Mouse (Mus musculus) ovary, postnatal 14 days (tissue): ENCODE results near the gene Atg10.
"Not testable (repeated sequence)": the region's sequence is repeated elsewhere in the genome, so short reads cannot be mapped to it uniquely, and the experiment has no call there.

Experiments
- DNase-seq: peaks from one replicate; pipeline ENCODE4 v3.0.0; 2022; ENCODE audit warnings: low spot score

Atg10 gene

DNA sequence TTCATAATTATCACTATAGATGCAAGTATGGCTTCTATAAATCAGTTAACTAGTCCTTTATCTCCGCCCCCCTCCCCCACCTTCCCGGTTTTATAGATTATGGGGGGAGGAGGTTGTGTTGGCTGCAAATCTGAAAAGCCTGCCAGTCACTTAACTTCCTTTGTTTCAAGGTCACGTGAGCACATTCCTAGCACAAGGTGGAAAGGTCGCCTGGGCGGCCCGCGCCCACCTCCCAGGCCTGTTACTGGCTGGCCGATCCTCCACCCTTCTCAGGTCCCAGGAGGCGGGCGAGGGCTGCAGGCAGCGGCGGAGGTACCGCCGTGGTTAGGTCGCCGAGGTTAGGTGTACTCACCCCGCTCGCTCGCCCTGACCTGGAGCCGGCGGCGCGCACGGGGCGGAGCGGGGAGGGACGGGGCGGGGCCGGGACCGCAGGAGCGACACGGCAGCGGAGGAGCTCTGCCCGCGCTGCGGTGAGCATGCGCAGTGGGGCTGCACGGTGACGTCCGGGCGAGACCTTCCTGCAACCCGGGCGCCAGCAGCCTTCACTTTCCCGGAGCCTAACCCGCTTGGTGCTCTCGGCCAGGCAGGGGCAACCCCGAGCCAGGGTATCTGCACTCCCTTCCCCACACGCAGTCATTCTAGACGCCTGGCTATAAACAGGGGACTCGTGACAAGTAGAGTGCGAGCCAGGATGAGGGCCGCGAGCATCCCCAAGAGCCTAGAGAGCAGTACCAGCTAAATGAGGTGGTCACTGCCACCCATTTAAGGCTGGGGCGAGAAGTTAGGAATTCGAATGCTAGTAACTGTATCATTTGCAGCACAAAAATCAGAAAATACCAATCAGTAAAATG lies at the start of gene Atg10:
Atg10 (minus strand) TSS at position 382 of the 851 bp plus-strand sequence.
- DNase-seq = peak; percentile 84

DNA sequence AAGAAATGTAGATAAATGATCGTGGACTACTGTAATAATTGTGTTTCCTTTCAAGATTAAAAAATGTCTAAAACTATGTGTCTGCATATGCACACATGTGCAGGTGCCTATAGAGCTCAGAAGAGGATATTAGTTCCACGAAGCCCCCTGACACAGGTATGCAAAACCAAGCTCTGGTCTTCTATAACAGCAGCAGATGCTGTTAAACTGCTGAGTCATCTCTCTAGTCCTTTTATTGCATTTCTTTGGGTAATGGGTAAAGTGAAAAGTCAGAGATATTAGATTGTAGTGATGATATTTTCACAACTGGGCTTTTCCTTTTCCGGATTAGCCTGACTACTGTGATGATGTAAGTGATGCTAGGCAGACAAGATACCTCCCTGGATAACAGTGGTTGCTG lies 28.6 kb upstream of the Atg10 start:
- DNase-seq = no peak

DNA sequence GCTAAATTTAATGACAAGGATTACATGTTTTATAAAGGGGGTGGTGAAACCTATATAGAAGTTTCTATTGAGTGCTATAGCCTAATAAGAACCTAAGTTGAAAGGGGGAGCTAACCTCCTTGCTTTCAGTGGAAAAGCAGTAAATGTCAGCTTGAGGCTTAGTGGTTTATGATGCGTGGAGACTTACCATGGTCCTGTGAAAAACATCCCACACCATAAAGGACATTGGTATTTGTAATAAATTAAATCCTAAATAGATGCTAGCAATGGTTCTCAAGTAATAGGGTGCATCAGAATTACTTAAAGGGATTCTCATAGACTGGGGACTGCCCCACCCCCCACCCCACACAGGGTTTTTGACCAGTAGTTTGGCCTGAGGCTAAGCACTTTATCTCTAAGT lies 27.9 kb upstream of the Atg10 start:
- no peak for DNase-seq

DNA sequence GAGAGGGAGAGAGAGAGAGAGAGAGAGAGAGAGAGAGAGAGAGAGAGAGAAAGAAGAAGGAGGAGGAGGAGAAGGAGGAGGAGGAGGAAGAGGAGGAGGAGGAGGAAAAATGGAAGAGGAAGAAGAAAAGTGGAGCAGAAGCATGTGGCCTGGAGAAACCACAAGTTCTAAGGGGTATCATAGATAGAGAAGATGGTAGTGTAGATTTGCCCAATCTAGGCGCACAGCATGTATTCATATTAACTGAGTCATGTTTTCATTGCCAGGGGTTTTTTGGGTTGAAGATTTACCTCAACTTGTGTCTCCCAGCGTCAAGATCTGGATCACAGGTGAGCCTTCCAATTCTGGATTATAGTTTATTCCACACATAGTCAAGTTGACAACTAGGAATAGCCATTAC lies 26.3 kb upstream of the Atg10 start:
- DNase-seq = not testable (repeated sequence)

DNA sequence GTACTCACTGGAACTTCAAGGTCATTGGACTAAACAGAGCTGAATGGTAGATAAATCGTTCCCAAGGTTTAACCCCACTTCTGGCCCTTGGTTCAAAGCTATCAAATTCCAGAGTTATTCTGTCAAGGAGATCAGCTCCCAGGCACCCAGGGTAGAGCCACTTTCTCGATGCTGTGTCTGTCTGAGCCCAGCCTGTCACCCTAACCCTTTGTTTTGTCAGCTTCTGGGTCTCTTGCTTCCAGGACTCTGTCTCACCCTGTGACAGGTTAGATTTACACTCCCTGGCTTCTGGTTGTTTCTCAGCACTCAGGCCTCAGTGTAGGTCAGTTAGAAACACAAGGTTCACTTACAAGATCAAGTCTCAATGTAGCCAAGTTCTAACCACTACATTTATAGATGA lies 22.7 kb upstream of the Atg10 start:
- DNase-seq = no peak

DNA sequence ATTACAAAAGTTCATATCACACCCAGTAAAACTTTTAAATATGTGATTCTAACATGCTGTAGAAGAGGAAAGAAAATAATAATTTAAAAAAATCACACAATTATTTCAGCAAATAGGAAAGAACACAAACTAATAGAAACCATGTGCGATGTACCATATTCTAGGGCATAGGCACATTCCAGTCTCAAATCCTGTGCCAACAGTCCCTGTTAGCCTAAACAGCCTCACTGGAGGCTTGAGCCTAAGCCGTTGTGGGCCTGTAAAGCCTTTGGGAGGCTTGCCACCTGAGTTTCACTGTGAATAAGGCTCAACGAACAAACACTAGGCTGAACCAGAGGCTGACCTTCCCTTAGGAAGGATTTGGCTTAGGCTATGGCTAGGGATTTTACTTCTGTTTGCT lies 14.2 kb upstream of the Atg10 start:
- no peak for DNase-seq

DNA sequence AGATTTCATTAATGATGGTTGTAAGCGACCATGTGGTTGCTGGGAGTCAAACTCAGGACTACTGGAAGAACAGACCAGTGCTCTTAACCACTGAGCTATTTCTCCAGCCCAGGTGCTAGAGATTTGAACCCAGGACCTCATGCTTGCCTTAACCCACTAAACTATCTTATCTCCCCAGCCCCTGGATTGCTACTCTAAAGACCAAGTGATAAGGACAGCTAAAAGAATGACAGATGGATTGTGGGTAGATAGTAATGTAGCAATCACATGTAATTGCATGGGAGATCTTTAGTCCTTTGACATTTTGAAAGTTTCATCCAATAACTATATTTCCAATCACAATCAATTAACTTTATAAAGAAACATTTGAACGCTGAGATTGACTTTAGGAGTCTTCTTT lies 13.1 kb upstream of the Atg10 start:
- no peak for DNase-seq

DNA sequence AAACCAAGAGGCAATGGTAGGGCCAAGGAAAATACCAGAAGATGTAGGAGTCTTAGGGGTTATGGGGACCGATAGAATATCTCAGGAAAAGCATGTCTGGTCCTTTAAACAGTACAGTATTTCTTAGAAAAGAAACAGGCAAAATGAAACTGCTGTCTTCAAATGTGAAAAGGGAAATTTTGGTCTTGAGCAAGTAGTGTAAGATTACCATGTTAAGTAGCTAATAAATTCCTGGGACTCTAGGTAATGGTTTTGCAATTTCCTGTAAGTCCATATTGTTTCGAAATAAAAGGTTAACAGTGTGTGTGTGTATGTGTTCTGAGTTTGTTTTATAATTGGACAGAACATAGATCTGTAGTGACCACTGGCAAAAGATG lies 658 bp upstream of the Atg10 start:
- DNase-seq = no peak

DNA sequence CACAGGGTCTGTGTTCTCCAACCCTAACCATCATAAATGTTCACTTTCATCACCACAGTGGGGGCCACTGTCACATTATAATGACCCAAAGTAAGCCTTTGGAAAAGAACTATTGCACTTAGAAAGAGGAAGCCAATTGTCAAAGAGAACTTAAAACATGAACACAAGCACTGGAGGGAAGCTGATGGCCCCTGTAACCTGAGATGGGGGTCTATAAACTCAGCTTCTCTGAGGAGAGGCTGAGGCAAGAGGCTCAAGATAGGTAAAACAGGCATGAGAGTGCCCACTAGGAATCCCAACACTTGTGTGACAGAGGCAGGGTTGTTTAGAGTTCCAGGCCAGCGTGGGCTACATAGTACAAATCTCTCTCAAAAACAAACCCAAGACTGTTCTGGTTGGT lies 705 bp downstream of the Atg10 start:
- no peak for DNase-seq

DNA sequence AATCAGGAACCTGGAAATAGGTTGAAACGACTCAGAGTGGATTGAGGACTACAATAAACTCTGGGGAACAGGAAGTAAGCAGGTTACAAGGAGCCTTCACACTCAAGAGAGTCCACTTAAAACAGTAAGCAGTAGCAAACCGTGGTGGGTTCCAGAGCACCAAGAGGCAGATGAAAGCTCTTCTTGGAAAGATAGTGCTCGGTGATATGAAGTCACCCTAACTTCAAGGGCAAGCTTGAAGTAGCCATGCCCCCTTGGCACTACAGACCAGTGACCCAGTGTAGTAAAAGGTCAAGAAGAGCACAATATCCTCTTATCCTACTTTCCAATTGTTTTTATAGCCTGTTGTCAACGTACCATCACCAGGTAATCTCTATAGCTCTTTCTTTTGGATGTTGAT lies 2.1 kb downstream of the Atg10 start:
- DNase-seq = no peak

DNA sequence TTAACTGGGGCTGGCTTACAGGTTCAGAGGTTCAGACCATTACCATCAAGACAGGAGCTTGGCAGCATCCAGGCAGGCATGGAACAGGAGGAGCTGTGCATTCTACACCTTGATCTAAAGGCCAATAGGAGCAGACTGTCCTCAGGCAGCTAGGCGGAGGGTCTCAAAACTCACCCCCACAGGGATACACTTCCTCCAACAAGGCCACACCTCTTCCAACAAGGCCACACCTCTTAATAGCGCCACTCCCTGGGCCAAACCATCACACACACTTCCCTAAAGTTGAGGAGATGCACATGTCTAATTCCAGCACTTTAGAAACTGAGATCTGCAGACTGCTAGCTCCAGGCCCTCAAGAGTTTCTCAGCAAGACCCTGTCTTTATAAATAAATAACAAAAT lies 6.1 kb downstream of the Atg10 start:
- no peak for DNase-seq

DNA sequence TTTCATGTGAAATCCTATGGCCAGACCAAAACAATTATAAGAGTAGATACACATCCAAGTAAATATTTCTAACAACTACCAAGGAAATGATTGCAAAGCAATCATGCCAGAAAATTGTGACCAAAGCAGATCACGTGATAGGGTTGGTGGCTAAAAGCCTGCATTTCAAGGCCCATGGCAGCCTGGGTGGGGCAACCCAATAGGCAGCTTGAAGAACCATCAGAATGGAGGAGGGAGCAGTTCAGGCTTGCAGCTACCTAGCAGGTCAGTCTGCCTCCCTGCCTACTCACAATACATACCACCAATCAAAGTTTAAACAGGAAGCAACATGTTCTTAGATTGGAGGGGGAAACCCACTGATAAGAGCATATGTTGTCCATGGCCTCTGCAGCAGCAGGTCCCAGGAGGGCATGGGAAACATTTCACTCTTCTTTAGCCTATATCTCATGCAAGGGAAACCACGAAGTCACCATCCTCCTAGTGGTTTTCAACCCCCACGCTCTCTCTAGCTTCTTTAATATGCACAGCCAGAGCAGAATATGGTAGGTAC lies 7.0 kb downstream of the Atg10 start:
- DNase-seq = no peak

DNA sequence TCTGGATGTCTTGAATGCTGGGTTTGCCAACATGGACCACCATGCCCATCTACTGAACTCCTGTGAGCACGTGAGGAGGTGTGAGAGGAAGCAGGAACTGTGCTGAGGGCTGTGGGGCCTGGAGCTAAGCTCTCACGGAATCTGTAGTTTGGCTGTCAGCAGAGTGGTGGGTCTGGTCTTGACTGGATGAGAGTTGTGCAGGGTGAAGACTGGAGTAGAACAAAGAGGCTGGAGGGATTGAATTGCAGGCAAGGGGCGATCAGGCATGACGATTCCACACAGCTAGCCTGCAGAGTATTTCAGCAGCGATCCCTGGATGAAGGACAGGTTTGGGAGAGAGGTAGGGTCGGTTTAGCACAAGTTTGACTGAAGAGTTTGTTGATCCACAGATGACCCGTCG lies 10.8 kb downstream of the Atg10 start:
- DNase-seq = no peak

DNA sequence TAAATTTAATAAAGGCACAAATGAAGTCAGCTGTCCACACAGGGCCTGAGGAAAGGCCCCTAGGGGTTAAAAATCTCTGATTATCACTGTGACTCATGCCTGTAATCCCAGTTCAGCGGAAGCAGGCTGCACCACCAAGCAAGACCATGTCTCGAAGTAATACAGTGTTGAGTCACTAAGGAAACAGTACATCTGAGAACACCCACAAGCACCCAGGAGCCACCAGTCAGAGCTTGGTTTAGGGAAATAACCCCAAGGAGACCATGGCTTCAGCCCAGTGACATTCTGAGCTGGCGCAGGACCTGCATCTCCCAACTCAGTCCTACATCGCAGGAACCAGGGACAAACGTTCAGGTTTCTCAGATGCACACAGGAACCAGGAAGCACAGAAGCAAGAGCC lies 17.5 kb downstream of the Atg10 start:
- no peak for DNase-seq

DNA sequence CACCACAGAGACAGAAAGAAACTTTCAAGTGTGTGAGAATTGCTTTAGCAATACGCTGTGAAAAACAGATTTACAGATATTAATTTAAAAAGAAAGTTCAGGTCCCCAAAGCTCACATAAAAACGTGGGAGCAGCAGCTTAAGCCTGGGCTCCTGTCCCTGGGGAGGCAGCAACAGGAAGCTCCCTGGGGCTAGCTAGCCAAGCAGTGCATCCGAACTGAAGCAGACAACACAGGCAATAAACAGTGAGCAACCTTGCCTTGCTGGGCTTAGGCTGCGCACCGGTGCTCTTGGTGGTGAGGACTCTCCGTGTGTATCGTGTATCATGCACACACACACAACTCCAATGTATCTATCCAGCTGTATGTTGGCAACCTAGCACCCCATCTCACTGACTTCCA lies 21.2 kb downstream of the Atg10 start:
- DNase-seq = no peak

DNA sequence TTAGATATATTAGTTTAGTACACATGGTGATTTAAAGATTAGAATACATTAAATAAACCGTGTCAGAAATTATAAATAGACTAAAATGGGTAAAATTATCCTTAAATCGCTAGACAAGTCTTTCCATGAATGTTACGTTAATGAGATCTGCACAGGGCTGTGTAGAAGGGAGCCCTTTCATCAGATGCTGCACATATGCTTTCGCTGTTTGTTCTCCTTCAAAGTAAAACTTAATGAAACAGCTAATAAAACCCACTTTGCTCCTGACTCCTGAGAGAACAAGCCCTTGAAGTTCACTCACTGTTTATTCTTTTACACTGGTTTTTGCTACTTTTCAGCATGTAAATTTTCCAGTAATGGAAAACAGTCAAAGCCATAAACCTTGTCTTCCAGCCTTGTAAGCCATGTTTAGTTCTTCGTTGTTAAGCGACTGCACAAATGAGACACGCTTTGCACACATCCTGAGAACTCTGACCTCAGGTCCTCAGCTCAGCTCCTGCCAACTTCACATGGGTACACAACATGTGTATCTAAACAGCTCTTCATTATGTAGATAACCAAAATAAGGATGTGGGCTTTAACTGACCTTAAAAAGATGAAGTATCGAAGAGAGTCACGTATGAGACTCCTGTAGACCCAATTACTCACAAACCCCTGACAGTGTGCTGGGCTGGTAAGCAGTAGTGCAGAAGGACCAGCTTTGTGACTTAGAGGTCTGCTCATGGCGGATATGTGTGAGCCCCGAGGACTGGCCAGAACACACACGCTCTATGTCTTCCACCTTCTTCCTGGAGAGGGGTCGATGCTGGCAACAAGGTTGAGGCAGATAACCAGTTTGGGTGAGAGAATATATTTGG lies 36.2 kb downstream of the Atg10 start:
- DNase-seq = no peak

DNA sequence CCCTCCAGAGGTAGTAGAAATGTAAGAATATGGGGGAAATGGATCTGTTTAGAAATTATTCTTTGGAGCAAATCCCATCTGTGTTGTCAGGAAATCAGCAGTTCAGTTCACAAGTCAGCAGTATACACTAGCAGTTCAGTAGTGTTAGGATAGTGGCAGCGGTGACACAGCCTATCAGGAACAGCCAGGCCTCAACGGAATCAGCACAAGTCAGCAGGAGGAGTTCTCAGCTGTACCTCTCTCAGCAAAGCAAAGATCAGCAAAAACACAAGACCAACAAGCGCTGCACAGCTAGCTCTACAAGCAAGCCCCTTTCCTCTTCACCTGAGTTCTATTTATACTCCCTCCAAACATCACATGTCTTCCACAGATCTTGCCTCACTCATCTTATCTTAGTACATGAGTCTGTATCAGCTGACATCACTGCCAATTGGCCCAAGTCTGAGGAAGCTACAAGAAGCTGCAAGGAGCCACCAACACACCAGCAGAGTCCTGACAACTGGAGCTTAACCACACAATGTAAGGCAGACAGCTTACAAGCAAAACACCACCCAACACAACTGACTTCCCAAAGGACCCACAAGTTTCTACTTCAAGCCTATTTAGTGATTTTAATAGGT lies 38.4 kb downstream of the Atg10 start:
- DNase-seq = no peak

DNA sequence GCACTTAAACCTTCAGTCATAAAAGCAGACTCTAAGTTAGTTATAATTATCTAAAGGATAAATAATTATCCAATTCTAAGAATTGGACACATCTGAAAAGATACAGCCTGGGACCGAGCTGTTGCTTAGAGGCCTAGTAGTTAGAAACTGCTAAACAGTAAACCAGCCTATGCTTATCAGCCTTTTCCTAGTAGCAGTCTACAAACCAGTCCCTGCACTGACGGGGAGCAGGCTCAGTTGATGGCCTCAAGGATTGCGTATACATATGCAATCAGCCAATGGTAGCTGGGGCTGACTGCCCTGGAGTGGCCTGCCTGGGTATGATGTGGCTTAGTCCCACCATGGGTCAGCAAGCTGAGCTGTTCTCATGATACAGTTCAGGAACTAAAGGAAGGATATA lies 39.5 kb downstream of the Atg10 start:
- no peak for DNase-seq

DNA sequence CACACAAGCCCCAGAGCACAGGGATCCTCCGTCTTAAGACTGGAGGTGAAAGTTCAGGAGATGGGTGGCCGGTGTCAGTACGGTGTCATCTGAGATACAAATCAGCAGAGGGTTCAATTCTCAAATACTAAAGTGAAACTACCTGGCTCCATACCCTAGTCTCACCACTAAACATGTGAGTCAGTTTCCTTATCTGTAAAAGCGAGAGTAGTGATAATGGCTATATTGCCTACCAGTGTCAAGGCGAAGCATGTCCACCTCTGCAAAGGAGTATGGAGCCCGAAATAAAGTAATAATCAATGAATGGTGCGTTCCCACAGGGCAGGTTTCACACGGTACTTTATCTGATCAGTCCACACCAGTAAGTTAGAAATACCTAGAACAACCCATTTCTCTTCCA lies 43.4 kb downstream of the Atg10 start:
- DNase-seq = no peak

DNA sequence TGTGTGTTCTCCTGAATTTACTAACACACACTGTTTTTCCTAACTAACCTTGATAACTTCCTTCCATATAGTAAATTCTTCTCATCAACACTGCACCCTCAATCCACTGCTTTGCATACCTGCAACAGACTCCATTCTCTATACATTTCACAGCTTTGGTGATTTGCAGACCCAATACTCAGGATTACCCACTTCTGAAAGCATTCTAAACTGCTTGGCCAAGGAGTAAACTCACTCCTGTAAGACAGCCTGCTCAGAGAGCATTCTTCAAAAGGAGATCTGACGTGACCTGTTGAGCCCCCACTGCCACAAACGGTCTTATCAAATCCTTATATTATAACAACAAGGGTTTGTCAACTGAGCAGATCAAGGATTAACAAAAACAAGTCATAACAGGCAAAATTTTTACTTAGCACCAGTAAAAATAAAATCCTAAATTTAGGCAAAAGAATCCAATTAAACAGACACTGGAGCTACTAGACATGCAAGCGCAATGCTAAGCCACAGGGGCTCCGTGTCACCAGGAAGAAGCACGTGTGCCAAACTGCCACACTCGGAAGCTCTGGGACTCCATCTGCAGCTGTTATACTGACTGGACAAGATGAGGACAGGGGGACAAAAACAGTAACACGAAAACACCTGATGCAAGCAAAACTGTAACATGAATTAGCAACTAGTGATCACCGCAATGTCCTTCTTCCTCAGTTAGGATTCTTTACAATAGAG lies 44.4 kb downstream of the Atg10 start:
- DNase-seq = no peak

DNA sequence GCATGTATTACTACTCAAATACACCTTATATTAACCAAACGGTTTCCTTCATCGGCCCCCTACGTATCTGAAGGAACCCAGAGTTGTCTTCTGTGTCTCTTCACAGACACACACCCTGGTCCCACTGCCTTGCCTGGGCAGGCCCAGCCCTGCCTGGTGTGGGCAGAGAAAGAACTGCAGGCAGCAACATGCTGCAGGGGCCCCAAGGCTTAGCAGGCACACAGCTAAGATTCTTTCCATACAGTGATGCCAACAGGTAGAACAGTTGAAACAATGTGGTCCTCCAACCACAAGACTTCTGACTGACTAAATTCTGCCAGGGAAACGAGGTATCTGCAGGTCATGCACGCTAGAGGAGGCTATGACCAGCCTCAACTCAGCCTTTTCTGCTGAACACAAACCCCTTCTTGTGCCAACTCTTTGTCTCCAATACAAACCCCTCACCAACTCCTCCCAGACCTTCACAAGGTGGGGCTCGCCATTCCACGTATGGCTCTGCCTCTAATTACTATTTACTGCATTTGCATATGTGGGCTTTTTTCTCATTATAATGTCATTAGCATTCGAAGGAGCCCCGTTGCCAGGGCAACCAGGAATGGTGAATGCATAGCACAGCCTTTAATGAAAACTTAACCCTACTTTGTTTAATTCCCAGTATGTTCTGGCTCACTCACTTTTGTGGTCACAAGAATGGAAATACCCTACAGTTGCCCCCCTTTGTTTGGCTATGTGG lies 45.2 kb downstream of the Atg10 start:
- no peak for DNase-seq
